Mouse (Mus musculus) granulocyte monocyte progenitor cell, adult 5-6 weeks (primary cell): Measurements from ENCODE around the gene Cadm4. TPM values are rescaled to one million over a fixed set of nuclear protein-coding genes. Genes with fewer than 3 reads are reported as not detected.
A peak's percentile ranks its signal among the peaks of the same experiment; 100 is the strongest.

Experiments used
- ATAC-seq: replicated peaks from 2 replicates; pipeline ENCODE4 v1.8.0; 2016; ENCODE audit warnings: mild to moderate bottlenecking, moderate TSS enrichment, inconsistent platforms; ENCODE audit not compliant: poor library complexity, severe bottlenecking
- total RNA-seq, 2 experiments: library from RNA; stranded (forward) in 1 of 2; stranded (reverse) in 1 of 2; fragments of 200-712, 200-1000 nt in 1 of 2; fragments of >200 nt in 1 of 2; fragmentation: Nextera tagmentation in 1 of 2; gene quantifications; 2 replicates each; pipeline ENCODE4 v1.2.3; 2014 to 2017

Cadm4 gene
- total RNA-seq (2014; fragmentation: Nextera tagmentation) (not detected in 2 replicates), total RNA-seq (2017) (not detected in 2 replicates)

DNA sequence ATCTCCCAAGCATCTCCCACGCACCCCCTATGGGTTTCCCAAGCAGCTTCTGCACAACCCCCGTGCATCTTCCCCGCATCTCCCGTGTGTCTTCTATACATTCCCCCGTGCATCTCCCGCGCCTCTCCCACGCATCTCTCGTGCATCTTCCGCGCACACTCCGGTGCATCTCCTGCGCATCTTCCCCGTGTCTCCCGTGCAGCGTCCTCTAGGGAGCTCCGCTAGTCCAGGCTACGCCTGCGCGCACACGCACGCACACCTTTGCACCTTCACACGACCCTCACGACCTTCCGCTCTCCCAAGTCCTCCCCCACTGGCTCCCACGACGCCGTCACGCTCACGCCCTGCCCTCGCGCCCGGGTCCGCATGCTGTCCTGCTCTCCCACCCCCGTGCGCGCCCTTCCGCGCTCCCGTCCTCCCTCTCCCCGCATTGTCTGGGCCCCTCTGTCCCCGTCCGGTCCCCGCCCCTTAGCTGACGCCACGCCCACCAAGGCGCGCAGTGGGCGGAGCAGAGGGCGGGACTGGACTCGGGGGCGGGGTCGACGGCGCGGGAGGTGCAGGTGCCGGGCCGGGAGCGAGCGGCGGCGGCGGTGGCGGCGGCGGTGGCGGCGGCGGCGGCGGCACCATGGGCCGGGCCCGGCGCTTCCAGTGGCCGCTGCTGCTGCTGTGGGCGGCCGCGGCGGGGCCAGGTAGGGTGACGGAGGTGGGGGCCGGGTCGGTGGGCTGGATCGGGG, at the start of gene Cadm4:
Cadm4 (plus strand) TSS at position 550 of the 734 bp plus-strand sequence.
- ATAC-seq = peak; percentile 86

DNA sequence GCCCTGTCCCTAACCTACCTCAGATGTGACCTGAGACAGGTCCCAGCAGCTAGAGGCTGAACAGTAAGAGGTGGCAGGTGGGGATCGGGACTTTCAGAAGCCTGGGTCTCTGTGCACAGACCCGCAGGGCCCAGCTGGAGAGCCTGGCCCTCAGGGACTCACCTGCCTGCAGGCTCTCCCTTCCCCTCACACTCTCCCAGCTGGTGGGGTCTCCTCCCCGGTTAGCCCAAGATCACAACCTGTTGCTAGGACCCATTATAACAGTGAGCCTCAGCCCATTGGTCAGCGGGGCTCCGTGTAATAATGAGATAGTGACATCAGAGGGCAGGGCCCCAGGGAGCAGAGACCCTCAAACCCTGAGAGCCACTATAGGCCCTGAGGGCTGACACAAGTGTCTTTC, 46.5 kb upstream of the Cadm4 start:
- no peak for ATAC-seq

DNA sequence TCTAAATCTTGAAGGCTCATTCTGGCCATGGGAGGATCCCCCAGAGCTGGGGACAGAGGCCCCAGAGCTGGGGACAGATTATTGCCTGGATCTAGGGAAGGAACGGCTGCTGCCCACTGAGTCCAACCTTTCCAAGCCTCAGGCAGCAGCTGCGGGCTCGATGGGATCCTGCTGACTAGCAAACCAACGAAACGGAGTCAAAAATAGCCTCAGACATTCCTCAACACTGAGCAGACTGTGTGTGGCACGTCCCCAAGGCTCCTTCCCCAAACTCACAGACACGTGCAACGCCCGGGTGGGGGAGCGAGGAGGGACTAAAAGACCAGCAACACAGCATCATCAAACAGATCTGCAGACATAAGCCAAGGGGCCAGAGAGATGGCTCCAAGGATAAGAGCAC, 43.8 kb upstream of the Cadm4 start:
- ATAC-seq = no peak

DNA sequence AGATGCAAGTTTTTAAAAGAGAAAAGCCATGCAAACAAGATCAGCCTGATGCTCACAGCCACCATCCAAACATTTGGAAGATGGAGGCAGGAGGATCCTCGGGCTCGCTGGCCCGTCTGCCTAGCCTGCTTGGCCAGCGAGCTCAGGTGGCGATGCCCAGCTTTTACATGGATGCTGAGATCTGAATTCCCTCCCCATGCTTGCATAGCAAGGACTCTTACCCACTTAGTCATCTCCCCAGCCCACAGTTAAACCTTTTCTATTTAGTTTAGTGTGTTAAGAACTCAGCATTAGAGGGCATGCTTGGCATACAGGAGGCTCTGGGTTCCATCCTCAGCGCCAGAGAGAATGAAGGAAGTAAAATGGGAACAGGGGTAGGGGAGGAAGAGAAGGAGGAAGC, 42.6 kb upstream of the Cadm4 start:
- no peak for ATAC-seq

DNA sequence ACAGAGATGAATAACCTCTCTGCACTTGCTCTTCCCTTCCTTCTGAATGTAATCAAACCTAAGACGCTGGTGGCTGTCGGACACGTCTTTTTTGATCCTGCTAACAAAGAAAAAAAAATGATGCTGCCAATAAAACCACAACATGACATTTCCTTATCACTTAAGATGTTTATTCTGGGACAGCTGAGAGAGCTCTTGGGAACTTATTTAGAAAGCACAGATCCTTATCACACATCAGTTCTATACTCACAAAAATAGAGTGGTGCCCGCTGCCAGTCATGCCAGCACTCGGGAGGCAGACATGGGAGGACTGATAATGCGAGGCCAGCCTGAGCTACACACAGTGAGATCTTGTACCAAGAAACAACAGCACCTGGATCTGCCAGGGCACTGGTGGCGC, 41.9 kb upstream of the Cadm4 start:
- ATAC-seq = no peak

DNA sequence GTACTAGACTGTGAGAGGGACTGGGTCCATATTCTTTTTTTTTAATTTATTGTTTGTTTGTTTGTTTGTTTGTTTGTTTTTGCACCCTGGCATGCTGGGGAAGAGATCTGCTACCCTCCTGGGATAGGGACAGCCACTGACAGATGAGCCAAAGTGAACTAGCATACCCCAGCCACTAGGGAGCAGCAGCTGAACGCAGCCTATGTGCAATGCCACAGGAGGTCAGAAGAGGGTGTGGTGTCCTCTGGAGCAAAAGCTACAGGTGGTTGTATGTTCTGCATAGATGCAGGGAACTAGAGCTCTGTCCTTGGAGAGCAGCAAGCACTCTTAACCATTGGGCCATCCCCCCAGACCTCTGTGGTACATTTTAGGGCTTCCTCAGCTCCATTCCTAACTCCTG, 40.0 kb upstream of the Cadm4 start:
- ATAC-seq = peak; percentile 73

DNA sequence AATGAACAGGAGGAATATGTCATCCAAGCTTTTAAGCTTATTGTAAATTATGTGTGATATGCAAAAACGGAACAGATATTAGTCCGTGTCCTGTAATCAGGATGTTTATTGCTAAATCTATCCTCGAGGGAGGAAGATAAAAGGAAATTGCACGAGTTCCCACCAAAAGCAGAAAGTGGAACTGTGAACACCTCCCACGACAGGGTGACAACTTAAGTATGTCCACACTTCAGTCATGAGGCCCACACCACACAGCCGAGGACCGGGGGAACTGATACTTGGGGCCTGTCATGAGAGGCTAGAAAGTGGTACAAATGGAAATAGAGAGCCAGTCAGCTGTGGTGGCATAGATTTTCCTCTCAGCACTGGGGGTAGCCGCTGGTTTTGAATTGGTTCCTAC, 39.5 kb upstream of the Cadm4 start:
- ATAC-seq = peak; percentile 81

DNA sequence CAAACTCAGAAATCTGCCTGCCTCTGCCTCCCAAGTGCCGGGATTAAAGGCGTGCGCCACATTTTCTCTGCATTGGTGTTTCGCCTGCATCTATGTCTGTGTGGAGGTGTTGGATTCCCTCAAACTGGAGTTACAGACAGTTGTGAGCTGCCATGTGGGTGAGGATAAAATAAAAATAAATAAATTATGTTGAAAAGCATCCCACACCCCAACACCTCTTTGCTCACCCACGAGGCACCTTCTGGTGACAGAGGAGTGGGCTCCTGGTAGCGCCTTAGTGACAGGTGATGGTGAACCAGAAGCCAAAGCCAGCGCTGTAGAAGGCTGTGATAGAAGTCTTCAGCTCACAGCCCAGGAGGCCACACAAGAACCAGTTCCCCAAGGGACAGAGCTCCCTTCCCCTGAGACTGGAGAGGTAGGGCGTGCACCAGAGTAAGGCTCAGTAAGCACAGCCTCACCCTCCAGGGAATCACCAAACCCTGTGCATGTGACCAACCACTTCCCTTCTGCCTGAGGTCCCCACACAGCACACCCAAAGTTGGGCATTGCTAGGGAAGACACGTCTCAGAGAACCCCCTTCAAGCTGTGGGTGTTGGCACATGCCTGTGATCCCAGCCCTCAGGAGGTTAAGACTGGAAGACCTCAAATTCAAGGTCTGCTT, 36.4 kb upstream of the Cadm4 start:
- peak; percentile 52 for ATAC-seq

DNA sequence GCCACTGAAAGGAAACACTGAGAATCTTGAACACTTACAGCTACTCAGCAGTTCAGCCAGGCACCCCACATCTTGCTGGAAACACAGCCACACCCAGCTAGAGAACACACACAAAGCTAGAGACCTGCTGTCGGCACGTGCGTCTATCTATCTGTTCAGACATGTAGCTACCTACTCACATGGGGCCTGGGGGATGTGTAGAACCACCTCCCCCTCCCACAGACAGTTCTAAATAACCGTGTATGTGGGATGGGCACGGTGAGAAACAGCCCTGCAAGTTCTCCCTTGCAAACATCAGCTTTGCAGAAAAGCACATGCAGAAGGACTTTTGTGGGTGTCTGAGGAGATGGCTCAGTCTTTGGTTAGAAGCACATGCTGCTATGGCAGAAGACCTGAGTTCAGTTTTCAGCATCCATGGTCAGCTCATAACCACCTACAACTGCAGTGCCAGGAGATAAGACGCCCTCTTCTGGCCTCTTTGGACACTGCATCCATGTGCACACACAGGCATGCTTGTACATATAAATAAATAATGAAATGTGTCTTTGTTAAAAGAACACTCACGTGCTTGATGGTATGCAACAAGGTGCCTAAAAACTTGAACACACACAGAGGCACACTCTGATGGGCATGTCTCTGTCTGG, 35.0 kb upstream of the Cadm4 start:
- ATAC-seq = no peak

DNA sequence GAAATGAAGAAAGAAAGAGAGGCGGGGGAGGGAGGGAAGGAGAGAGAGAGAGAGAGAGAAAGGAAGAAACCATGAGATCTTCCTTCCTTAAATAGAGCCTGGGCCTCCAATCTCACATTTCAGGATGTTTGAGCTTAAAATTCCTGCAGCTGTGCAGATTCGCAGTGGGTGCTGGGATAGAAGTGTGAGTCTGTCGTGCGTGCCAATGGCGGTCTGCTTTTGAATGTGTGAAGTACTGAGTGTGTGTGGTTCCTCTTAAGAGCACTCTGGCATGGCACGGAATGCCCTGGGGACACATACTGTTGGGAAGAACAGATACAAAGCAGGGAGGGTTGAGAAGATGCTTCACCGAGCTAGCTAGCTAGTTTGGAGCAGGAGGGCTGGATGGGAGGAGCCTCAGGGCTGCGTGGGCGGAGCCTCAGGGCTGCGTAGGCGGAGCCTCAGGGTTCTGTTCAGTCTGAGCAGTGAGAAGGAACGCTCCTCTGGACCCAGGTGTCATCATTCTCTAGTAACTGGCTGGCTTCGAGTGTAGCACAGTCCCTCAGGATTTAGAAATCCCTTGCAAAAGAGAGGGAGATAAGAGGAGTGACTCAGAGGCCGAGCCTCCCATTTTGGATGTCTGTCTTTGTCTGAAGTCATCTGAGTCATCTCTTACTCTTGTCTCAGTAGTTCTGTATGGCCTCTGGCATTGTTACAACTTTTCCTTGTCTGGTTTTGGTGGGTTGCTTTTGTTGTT, 32.9 kb upstream of the Cadm4 start:
- peak; percentile 31 for ATAC-seq

DNA sequence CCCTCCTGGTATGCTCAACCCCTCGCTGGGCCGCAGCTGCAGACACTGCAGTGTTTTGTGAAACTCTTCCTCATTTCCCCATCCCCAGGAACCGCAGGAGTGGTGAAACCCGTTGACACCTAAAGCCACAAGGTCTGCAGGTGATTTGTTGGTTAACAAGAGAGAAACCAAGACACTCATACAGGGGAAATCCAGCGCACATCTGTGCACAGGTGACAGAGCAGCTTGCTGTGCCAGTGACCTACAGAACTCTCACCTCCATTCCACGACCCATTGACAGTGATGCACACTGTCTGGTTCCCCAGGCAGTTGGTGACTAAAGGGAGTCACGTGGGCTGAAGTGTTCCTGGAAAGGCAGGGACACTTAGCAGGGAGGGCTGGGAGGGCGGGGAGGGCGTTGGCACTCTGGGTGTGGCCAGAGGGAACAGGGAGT, 31.2 kb upstream of the Cadm4 start:
- ATAC-seq = peak; percentile 57

DNA sequence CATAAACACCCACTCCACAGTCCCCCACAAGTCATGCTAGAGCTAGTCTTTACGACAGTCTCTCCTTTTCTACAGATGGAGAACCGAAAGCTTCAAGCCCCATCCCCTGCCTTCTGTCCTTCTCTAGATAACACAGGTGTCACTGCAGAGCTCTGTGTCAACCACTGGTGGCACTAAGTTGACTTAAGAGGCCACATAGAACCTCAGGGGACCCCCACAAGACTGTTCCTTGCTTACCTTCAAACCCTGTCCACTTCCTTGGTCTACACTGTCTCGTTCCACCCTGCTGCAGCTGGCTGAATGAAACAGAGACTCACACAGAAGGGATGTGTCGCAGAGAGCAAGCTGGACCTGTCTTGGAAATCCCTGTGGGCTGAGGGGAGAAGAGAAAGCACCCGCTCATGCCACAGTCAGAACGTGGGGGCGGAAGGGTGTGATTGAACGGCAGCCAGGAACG, 29.9 kb upstream of the Cadm4 start, which contains the start of gene Irgc1:
Irgc1 (minus strand) TSS at position 443 of the 457 bp plus-strand sequence.
- ATAC-seq = peak; percentile 50

DNA sequence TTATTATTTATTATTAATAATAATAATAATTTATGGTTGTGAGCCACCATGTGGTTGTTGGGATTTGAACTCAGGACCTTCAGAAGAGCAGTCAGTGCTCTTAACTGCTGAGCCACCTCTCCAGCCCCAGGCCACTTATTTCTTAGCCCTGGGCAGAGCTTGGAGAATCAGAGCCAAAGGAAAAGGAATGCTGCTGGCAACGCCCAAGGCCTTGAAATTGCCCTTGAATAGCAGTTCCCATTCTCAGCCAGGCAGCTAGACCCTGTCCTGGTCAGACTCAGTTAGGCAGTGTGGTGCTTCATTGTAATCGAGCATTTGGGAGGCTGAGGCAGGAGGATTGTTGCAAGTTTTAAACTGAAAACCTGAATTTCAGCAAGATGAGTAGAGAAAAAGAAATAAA, 27.6 kb upstream of the Cadm4 start:
- ATAC-seq = no peak

DNA sequence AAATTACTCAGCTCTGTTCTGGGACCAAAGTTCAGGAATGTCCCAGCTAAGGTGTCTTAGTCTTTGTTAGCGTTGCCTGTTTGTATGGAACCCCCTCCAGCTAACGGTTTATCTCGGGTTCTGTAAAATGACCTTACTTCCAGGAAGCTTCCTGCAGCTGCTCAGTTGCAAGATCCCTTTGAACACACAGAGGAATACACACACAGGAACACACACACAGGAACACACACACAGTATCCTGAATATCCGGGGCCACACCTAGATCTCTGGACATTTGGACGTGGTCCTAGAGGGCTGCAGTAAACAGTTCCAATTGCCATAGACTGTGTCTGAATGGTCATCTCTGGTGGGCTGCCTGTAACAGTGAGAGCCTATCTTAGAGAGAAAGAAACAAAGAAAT, 26.1 kb upstream of the Cadm4 start:
- no peak for ATAC-seq

DNA sequence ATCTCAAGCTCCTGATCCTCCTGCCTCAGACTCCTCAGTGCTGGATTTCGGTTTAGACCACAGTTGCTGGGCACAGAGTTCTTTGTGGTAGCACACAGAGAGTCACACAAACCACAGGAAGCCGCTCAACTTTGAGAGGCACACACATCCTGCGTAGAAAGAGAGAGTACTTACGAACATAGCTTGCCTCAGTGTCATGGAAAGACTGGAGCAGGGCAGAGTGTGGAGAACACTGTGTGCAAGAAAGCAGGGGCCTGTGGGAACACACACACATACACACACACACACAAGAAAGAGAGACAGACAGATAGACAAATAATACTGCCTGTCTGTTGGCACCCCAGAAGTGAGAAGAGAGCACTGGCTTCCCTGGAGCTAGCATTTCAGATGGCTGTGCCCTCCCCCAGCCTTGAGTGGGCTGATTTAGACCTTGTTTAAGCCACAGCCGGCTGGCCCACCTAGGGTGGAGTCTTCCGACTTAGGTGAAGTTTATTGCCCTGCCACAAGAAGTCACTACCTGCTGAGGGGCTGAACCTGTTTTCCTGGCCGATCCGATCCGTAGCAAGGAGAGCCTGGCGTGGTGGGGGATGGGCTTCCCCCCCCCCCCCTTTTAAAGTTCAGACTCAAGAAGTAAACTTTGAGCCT, 24.0 kb upstream of the Cadm4 start:
- peak; percentile 65 for ATAC-seq

DNA sequence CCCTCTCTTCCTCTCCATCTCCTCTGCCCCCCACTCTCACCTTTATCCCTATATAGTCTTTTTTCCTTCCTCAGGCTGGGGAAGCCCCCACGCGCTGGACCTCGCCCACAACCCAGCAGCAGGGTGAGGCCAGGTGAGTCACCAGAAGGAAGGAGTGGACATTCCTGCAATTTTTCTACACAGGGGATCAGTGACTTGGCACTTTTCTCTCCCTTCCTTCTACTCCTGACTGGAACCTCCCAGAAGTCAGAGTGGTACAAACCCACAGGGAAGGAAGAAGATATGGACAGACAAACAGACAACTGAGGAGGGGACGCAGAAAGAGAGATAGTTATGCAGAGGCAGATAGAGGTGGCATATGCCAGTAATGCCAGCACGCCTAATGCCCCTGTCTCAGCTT, 22.4 kb upstream of the Cadm4 start:
- ATAC-seq = no peak

DNA sequence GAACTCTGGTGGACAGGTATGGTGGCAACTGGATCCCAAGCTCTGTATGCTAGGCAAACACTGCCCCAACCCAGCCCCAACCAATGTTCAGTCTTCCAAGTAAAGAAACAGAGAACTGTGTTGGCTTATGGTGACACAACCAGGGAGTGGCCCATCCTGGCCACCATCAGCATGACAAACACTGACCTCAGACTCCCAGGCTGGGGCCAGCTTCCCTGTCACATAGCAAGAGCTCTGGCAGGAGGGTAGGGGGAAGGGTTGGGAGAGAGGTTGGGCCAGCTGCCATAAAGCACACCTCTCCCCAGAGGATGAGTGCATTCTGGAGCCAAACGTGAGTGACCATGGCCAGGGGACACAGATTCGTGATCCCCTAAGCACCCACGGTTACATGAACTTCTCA, 22.0 kb upstream of the Cadm4 start:
- ATAC-seq = peak; percentile 34

DNA sequence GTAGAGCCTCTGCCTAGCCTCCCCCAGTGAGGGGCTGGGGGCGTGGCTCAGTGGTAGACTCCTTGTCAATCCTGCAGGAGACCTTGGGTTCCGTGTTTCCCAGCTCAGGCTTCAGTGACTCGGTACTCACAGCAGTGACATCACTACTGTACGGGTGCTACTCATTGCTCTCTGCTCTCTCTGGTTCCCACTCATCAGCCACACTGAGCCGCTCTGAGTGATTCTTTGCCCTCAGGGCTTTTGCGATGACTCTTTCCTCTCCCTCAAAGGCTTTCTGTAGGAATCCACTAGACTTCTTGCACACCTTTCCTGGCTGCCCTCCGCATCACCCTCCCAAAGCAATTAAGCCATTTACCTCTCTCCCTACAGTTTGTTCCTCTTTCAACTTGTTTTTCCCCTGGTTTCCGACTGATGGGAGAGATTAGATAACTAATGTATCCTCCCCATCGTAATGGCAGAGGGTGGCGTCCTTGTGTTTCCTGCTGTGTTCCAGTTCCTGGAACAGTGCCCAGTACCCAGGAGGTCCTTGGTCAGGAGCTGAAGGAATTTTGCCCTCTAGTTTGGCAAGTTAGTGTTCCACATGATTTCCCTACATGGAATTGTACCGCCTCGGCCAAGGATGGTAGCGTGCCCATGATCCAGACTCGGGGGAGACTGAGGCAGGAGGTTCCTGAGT, 20.3 kb upstream of the Cadm4 start:
- peak; percentile 17 for ATAC-seq
